Mouse (Mus musculus): Measurements from ENCODE around the gene Camk1d. TPM values are rescaled to one million over a fixed set of nuclear protein-coding genes. Genes with fewer than 3 reads are reported as not detected.

The Camk1d gene
- polyA plus RNA-seq, 1 experiment from 2014 or later, result 3.1 TPM

- H3K27ac ChIP-seq (ENCODE audit: poor library complexity, severe bottlenecking), result no peak overlapping the region
- H3K4me3 ChIP-seq, result no peak overlapping the region
- no peak overlapping the region for H3K9ac ChIP-seq
- H3K4me1 ChIP-seq (replicated peaks), result no peaks in the 10 kb centered on the region
- no peak overlapping the region for H3K4me2 ChIP-seq
- no peak for ATAC-seq (ENCODE audit: insufficient number of reproducible peaks, low FRiP score)
- H3K9me3 ChIP-seq (replicated peaks), result no peaks in the 10 kb centered on the region
- no peaks in the 10 kb centered on the region for H3K27me3 ChIP-seq (replicated peaks)
- H3K36me3 ChIP-seq, result no peaks in the 10 kb centered on the region
- 67% methylated on average over 2 of the region's 2 CpGs for WGBS
Observed at GRCm38 (mm10) chr2:5467537-5467936, 246.8 kb downstream of the Camk1d start.

- Histone ChIP-seq H3K4me3 (no peak overlapping the region), H3K27ac (ENCODE audit: poor library complexity, severe bottlenecking) (no peak overlapping the region), H3K27me3 (replicated peaks) (no peaks in the 10 kb centered on the region), H3K9me3 (replicated peaks) (no peaks in the 10 kb centered on the region; the same call in 1 of the 2 replicates), H3K4me1 (replicated peaks) (peaks cover 30% of the 10 kb centered on the region), H3K9ac (no peak overlapping the region), H3K4me2 (no peak overlapping the region), H3K36me3 (no peaks in the 10 kb centered on the region)
- ATAC-seq (ENCODE audit: insufficient number of reproducible peaks, low FRiP score), result no peak
- WGBS, result 42% methylated on average over 16 of the region's 16 CpGs
Observed at GRCm38 (mm10) chr2:5458671-5459235, 255.6 kb downstream of the Camk1d start.

- no peak overlapping the region for H3K9ac ChIP-seq
- H3K9me3 ChIP-seq (replicated peaks), result no peaks in the 10 kb centered on the region; the same call in 1 of the 2 replicates
- H3K4me3 ChIP-seq, result no peak overlapping the region
- H3K4me1 ChIP-seq (replicated peaks), result peaks cover 30% of the 10 kb centered on the region
- no peaks in the 10 kb centered on the region for H3K36me3 ChIP-seq
- ATAC-seq (ENCODE audit: insufficient number of reproducible peaks, low FRiP score), result no peak
- peak overlapping the region; percentile 26; the same call in 1 of the 2 replicates for H3K27ac ChIP-seq (ENCODE audit: poor library complexity, severe bottlenecking)
- 51% methylated on average over 5 of the region's 5 CpGs for WGBS
- H3K27me3 ChIP-seq (replicated peaks), result no peaks in the 10 kb centered on the region
- 0 out of 2 replicates have a peak overlapping the region, but pooled peaks have one; percentile 22 for H3K4me2 ChIP-seq
Observed at GRCm38 (mm10) chr2:5458075-5458494, 256.2 kb downstream of the Camk1d start.

GRCm38 (mm10) chr2:5456108-5456507 lies 258.2 kb downstream of the Camk1d start:
- Histone ChIP-seq H3K4me3 (no peak overlapping the region), H3K27me3 (replicated peaks) (no peaks in the 10 kb centered on the region), H3K9me3 (replicated peaks) (no peaks in the 10 kb centered on the region; the same call in 1 of the 2 replicates), H3K36me3 (no peaks in the 10 kb centered on the region), H3K4me2 (no peak overlapping the region), H3K9ac (no peak overlapping the region), H3K27ac (ENCODE audit: poor library complexity, severe bottlenecking) (no peak overlapping the region), H3K4me1 (replicated peaks) (peaks cover 30% of the 10 kb centered on the region)
- ATAC-seq (ENCODE audit: insufficient number of reproducible peaks, low FRiP score), result no peak
- WGBS, result 52% methylated on average over 2 of the region's 2 CpGs

GRCm38 (mm10) chr2:5454830-5455229 lies 259.5 kb downstream of the Camk1d start:
- H3K9ac ChIP-seq, result no peak overlapping the region
- no peak overlapping the region for H3K27ac ChIP-seq (ENCODE audit: poor library complexity, severe bottlenecking)
- ATAC-seq (ENCODE audit: insufficient number of reproducible peaks, low FRiP score), result no peak
- H3K4me3 ChIP-seq, result no peak overlapping the region
- WGBS, result 69% methylated on average over 9 of the region's 9 CpGs
- H3K4me2 ChIP-seq, result no peak overlapping the region
- no peaks in the 10 kb centered on the region for H3K36me3 ChIP-seq
- H3K27me3 ChIP-seq (replicated peaks), result no peaks in the 10 kb centered on the region
- peaks cover 30% of the 10 kb centered on the region for H3K4me1 ChIP-seq (replicated peaks)
- H3K9me3 ChIP-seq (replicated peaks), result no peaks in the 10 kb centered on the region; the same call in 1 of the 2 replicates

- Histone ChIP-seq H3K9ac (no peak overlapping the region), H3K27me3 (replicated peaks) (no peaks in the 10 kb centered on the region), H3K4me1 (replicated peaks) (peaks cover 10% of the 10 kb centered on the region), H3K36me3 (no peaks in the 10 kb centered on the region), H3K4me3 (no peak overlapping the region), H3K9me3 (replicated peaks) (no peaks in the 10 kb centered on the region), H3K4me2 (no peak overlapping the region), H3K27ac (ENCODE audit: poor library complexity, severe bottlenecking) (no peak overlapping the region)
- WGBS, result 90% methylated on average over 2 of the region's 2 CpGs
- no peak for ATAC-seq (ENCODE audit: insufficient number of reproducible peaks, low FRiP score)
Observed at GRCm38 (mm10) chr2:5451654-5452053, 262.7 kb downstream of the Camk1d start.

GRCm38 (mm10) chr2:5445357-5445756 lies 269.0 kb downstream of the Camk1d start:
- no peak overlapping the region for H3K4me2 ChIP-seq
- H3K9ac ChIP-seq, result no peak overlapping the region
- ATAC-seq (ENCODE audit: insufficient number of reproducible peaks, low FRiP score), result no peak
- H3K36me3 ChIP-seq, result no peaks in the 10 kb centered on the region
- H3K9me3 ChIP-seq (replicated peaks), result no peaks in the 10 kb centered on the region
- WGBS, result 78% methylated on average over 5 of the region's 5 CpGs
- no peaks in the 10 kb centered on the region for H3K27me3 ChIP-seq (replicated peaks)
- H3K4me1 ChIP-seq (replicated peaks), result no peaks in the 10 kb centered on the region
- H3K4me3 ChIP-seq, result no peak overlapping the region
- H3K27ac ChIP-seq (ENCODE audit: poor library complexity, severe bottlenecking), result no peak overlapping the region

- Histone ChIP-seq H3K4me2 (no peak overlapping the region), H3K9me3 (replicated peaks) (no peaks in the 10 kb centered on the region), H3K4me1 (replicated peaks) (no peaks in the 10 kb centered on the region), H3K4me3 (no peak overlapping the region), H3K27me3 (replicated peaks) (no peaks in the 10 kb centered on the region), H3K36me3 (no peaks in the 10 kb centered on the region), H3K9ac (no peak overlapping the region), H3K27ac (ENCODE audit: poor library complexity, severe bottlenecking) (no peak overlapping the region)
- ATAC-seq (ENCODE audit: insufficient number of reproducible peaks, low FRiP score), result no peak
- WGBS, result 45% methylated on average over 2 of the region's 2 CpGs
Observed at GRCm38 (mm10) chr2:5437690-5438089, 276.6 kb downstream of the Camk1d start.

GRCm38 (mm10) chr2:5435587-5436253 lies 278.6 kb downstream of the Camk1d start:
- ATAC-seq (ENCODE audit: insufficient number of reproducible peaks, low FRiP score), result no peak
- Histone ChIP-seq H3K4me3 (no peak overlapping the region), H3K4me2 (no peak overlapping the region)

GRCm38 (mm10) chr2:5431309-5431708 lies 283.0 kb downstream of the Camk1d start:
- no peak overlapping the region for H3K4me3 ChIP-seq
- peaks cover 5% of the 10 kb centered on the region; the same call in 1 of the 2 replicates for H3K4me1 ChIP-seq (replicated peaks)
- H3K9me3 ChIP-seq (replicated peaks), result no peaks in the 10 kb centered on the region
- H3K36me3 ChIP-seq, result no peaks in the 10 kb centered on the region
- 54% methylated on average over 2 of the region's 2 CpGs for WGBS
- H3K27me3 ChIP-seq (replicated peaks), result no peaks in the 10 kb centered on the region
- H3K4me2 ChIP-seq, result no peak overlapping the region
- no peak overlapping the region for H3K9ac ChIP-seq
- no peak overlapping the region for H3K27ac ChIP-seq (ENCODE audit: poor library complexity, severe bottlenecking)
- no peak for ATAC-seq (ENCODE audit: insufficient number of reproducible peaks, low FRiP score)

More at GRCm38 (mm10) chr2:5435587-5436253, 278.6 kb downstream of the Camk1d start:
- no peaks in the 10 kb centered on the region for H3K27me3 ChIP-seq (replicated peaks)
- H3K9ac ChIP-seq, result no peak overlapping the region
- no peaks in the 10 kb centered on the region for H3K9me3 ChIP-seq (replicated peaks)
- WGBS, result 82% methylated on average over 16 of the region's 16 CpGs
- H3K36me3 ChIP-seq, result no peaks in the 10 kb centered on the region
- no peak overlapping the region for H3K27ac ChIP-seq (ENCODE audit: poor library complexity, severe bottlenecking)
- H3K4me1 ChIP-seq (replicated peaks), result no peaks in the 10 kb centered on the region

- ATAC-seq (ENCODE audit: insufficient number of reproducible peaks, low FRiP score), result no peak
- WGBS, result 50% methylated on average over 8 of the region's 8 CpGs
- no peak overlapping the region for H3K4me3 ChIP-seq
- no peak overlapping the region for H3K4me2 ChIP-seq
- H3K27me3 ChIP-seq (replicated peaks), result no peaks in the 10 kb centered on the region
- no peaks in the 10 kb centered on the region for H3K9me3 ChIP-seq (replicated peaks)
- no peak overlapping the region for H3K27ac ChIP-seq (ENCODE audit: poor library complexity, severe bottlenecking)
- H3K9ac ChIP-seq, result no peak overlapping the region
- H3K36me3 ChIP-seq, result no peaks in the 10 kb centered on the region
- H3K4me1 ChIP-seq (replicated peaks), result peaks cover 5% of the 10 kb centered on the region; the same call in 1 of the 2 replicates
Observed at GRCm38 (mm10) chr2:5429921-5430320, 284.4 kb downstream of the Camk1d start.

All from heart, embryonic 12.5 days (tissue).